Mouse (Mus musculus): Measurements from ENCODE around the gene Ncln.
"Not testable (repeated sequence)": the region's sequence is repeated elsewhere in the genome, so short reads cannot be mapped to it uniquely, and the experiment has no call there.

Gene Ncln

DNA sequence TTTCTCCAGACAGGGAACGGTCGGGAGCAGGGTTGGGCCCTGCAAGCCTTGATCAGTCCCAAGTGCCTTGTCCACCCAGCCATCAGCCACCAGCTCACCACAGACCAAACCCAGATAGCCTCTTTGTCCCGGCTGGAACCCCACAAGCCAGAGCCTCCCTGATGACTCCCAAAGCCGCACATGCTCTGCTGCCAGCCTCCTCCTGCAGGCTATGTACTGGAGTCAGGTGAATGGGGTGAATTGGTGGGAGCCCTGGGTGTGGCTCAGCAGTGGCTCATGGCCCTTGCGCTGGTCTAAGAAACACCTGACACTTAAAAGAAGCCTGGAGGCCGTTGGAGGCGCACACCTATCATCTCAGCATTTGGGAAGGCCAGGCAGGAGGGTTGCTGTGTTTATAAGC, 33.3 kb downstream of the Ncln start:
- DNase-seq (ENCODE audit: low spot score in 2 of 2): no peak

DNA sequence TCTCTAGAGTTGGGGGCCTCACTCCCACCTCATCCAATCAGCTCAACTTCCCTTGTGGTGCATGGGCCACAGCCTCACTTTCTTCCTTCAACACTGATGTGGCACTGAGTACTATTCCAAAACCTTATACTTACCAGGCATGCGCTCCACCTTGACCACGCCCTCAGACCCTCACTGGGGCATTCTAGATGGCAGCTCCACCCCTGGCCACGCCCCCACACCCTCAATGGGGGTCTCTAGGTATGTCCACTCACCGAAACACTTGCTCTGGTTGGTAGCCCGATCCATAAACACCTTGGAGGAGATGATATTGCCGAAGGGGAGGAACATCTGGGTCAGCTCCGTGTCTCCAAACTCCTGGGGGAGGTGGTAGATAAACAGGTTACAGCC, 33.8 kb downstream of the Ncln start:
- DNase-seq (ENCODE audit: low spot score in 2 of 2): no peak

GRCm38 (mm10) chr10:81461673-81462414, 34.3 kb downstream of the Ncln start:
- DNase-seq (ENCODE audit: low spot score in 2 of 2): no peak

- DNase-seq (ENCODE audit: low spot score in 2 of 2): no peak
Measured at GRCm38 (mm10) chr10:81460951-81461350, 35.2 kb downstream of the Ncln start.

GRCm38 (mm10) chr10:81460471-81460870, 35.7 kb downstream of the Ncln start:
- DNase-seq (ENCODE audit: low spot score in 2 of 2): no peak

DNA sequence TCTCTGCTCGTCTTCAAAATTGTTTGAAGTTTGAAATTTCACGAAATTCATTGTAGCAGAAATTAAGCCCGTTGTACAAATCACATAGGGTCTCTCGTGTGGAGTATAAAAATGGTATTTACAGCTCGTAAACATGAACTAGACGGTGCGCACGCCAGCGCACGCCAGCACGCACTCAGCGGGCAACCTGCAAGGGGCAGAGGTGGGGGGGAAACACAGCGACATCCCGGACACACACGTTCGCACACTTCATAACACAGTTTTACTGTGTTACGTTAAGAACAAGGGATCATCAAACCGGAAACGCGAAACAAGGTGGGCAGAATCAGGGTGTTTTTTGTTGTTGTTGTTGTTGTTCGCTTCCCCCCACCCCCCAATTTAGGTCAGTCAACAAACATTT, 36.8 kb downstream of the Ncln start:
- no peak for DNase-seq (ENCODE audit: low spot score in 2 of 2)

DNA sequence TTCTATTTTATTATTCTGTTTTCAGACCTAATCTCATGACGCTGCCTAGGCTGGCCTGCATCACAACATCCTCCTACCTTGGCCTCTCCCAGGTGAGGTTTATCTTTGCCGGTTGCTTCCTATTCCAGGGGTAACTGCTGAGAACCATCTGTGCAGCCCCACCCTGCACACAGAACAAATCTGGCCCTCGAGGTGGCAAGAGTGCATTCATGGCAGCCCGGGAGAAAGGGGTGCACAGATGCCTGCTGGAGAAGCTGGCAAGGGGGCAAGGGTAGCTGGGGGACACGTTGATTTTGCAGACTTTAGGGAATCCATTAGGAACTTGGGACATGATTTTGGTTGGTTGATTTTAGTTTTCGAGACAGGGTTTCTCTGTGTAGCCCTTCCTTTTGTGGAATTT, 37.9 kb downstream of the Ncln start:
- DNase-seq (ENCODE audit: low spot score in 2 of 2): no peak

- no peak for DNase-seq (ENCODE audit: low spot score in 2 of 2)
Measured at GRCm38 (mm10) chr10:81457624-81458023, 38.6 kb downstream of the Ncln start.

DNA sequence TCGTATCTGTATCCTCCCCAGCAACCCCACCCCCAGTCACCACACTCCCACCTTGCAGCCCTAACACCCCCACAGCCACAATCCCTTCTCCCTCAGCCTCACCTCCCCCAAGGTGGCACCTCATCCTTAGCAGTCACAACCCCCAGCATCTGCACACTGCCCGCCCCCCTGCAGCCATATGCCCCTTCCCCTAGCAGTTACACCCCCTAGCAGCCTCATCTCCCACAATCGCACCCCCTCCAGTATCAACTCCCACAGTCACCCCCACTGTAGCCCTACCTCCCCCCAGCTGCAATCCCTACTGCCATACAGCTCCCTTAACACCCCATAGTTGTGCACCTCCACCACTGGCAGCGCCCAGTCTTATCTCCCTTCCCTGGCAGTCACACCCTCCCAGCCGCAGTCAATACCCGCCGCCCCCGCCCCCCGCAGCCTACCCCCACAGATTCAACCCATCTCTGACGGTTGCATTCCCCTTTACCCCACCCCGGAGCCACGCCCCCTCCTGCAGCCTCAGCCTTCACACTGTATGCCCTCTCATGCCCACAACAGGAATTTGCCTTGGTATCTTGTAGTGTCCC, 39.1 kb downstream of the Ncln start:
- no peak for DNase-seq (ENCODE audit: low spot score in 2 of 2)

DNA sequence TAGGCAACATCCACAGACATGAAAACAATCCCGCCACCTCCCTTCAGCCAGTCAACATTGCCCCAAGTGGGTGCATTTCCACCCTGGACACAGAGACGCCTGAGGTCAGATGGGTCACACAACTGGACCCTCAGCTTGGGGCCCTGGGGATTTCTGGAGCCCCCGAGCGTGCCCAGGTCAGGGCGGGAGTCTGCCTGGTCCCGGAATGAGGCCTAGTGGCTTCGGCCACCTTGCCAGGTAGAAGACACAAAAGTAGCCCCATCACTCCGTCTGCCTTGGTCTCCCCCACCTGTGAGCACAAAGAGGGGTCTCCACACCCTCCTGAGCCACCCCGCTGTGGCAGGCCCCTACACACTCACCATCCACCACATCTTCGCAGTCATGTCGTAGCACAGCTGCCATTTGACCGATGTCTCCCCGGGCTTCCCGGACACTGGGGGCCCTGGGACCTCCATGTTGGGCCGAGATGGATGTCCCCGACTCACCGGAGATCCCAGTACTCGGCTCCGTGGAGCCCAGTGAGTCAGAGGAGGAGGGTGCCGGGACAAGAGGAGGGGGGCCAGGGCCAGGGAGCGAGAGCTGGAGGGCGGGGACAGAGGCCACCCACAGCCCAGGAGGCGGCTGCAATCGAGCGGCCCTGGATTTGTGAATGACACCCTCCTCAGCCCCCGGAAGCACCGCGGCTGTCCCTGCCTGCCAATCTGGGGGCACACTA, 40.9 kb downstream of the Ncln start, which contains the start of gene Nfic:
Gene Nfic, minus strand, starts transcription at position 455 of the 715 bp plus-strand sequence.
- DNase-seq (ENCODE audit: low spot score in 2 of 2): no peak

DNA sequence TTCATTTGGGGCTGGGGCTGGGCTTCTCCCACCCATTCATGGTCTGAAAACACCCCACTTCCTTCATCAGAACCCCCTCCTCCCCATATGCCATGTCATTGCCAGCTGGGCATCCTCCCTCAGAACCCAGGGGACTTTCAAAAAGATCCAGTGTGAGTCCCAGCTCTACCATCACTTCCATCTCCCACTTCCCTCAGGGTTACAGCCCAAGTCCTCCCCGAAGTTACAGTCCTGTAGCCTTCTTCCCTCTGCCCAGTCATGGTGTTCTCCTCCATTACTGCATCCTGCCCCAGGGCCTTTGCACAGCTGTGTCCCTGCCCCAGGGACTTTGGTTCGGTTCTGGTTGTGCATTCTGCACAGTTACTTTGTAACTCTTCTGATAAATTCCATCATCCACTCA, 42.1 kb downstream of the Ncln start:
- DNase-seq (ENCODE audit: low spot score in 2 of 2): no peak

- no peak for DNase-seq (ENCODE audit: low spot score in 2 of 2)
Measured at GRCm38 (mm10) chr10:81452947-81453288, 43.3 kb downstream of the Ncln start.

DNA sequence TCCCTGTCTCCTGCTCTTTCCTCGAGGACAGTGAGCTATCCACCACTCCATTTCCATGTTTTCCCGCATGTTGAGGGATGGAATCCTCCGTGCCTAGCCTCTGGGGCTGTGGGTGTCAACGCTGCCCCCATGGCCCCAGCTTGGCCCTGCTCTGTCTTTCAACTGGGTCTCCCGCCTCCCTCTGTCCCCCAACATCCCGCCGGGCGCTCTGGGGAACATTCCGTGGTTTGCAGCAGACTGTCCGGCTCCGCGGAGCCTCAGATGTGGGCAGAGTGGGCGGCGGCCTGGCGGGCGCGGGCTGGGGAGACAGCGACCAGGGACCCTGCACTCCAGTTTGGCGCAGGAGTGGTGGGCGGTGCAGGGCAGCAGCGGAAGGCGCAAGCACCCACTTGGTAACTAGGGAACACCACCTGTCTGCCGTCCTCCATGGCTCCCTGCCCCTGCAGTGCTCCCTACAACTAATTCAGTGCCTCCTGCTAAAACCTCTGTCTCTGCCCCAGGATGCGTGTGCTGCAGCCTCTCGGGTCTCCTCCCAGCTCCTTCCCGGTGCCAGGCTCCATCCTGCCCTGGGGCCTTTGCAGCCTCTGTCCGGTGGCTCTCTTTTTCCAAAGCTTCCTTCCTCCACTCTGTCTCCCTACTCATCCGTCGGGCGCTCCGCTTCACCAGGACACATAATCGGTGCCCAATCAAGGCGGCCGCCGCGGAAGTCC, 43.8 kb downstream of the Ncln start:
- no peak for DNase-seq (ENCODE audit: low spot score in 2 of 2)

DNA sequence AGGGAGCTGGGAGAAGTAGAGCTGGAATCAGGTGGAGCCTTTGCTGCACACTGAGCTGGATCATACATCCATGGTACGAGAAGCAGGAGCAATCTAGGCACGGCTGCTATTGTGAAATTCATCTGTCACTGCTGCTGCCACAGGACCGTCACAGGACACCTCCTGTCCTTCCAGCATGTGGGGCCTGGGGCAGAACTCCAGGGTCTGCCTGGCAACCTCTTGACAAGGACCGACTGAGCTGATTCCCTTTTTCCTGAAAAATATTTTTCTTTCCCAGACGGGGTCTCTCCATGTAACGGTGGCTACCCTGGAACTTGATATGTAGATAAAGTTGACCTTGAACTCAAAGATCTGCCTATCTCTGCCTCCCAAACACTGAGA, 44.8 kb downstream of the Ncln start:
- no peak for DNase-seq (ENCODE audit: low spot score in 2 of 2)

DNA sequence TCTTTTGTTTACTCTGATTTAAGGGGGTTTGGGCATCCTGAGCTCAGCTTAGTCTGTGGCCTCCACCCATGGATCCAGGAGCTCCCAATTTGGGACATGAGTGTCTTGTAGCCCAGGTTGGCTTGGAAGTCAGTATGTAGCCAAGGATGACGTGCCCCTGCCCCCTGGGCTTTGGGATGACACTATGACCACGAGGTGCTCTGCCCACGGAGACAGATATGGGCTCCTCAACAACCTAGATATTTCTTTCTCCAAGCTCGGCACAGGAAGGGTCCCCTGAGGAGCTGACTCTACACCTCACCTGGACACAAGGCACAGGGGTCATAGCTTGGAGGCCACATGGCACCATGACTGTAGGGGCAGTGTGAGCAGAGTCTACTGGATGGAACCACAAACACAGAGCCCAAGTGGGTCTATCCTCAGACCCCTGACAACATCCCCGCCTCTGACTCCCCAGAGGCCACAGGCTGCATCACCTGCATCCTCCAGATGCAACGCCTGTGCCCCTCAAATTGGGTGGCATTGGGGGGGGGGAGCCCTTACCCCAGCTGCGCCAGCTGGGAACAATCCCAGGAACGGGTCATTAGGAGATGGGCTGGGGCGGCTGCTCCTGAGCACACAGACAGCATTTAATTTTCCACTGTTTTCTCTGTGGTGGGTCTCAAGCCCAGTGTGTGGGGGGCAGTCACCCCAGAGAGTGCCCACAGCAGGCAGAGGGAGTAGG, 45.4 kb downstream of the Ncln start:
- DNase-seq (ENCODE audit: low spot score in 2 of 2): no peak

GRCm38 (mm10) chr10:81450140-81450539, 46.1 kb downstream of the Ncln start:
- peak; percentile 76 to 78 for DNase-seq (ENCODE audit: low spot score in 2 of 2)

- DNase-seq (ENCODE audit: low spot score in 2 of 2): not testable (repeated sequence)
Measured at GRCm38 (mm10) chr10:81445516-81445915, 50.7 kb downstream of the Ncln start.

GRCm38 (mm10) chr10:81441019-81441418, 55.2 kb downstream of the Ncln start:
- no peak for DNase-seq (ENCODE audit: low spot score in 2 of 2)
